9 mouse cellular contexts compared by ENCODE assay signal in genomic region chr4:148306406-148307083, GRCm38 (mm10). TPM values are rescaled to one million over a fixed set of nuclear protein-coding genes. Genes with fewer than 3 reads are reported as not detected.
DNase-seq lines count a peak whose midpoint lies in the region; ATAC-seq lines count a peak whose summit lies in the region.
"Had no signal": no experiment of that assay in that cellular context is flagged by ENCODE, and none has a peak within 500 bp of the region (broad histone marks: within the 10 kb centered on the region; RNA-seq: fewer than 3 reads in every experiment).

No protein-coding gene starts in this region.

- no peak overlapping the region; the same call in 1 of the 2 replicates for H3K4me2 ChIP-seq in limb, embryonic 13.5 days (replicated peaks)
- no peak overlapping the region for H3K4me2 ChIP-seq in midbrain, embryonic 13.5 days (replicated peaks)

- no peaks in the 10 kb centered on the region for H3K36me3 ChIP-seq in limb, embryonic 13.5 days
- H3K36me3 ChIP-seq in midbrain, embryonic 13.5 days, result no peaks in the 10 kb centered on the region

- H3K9me3 ChIP-seq in limb, embryonic 13.5 days, result no peaks in the 10 kb centered on the region
- no peaks in the 10 kb centered on the region for H3K9me3 ChIP-seq in midbrain, embryonic 13.5 days

- 0 out of 2 replicates have a peak, but pooled peaks have one; percentile 35 for ATAC-seq in limb, embryonic 13.5 days (ENCODE audit: low FRiP score, low read depth)
- peak; percentile 32; the same call in 1 of the 2 replicates for ATAC-seq in midbrain, embryonic 13.5 days
- ATAC-seq: Patski had no signal

- 11% methylated on average over 16 of the region's 16 CpGs for WGBS in limb, embryonic 13.5 days
- WGBS in midbrain, embryonic 13.5 days, result 20% methylated on average over 16 of the region's 16 CpGs

- 0 out of 2 replicates have a peak, but pooled peaks cover 10% of the 10 kb centered on the region for H3K4me1 ChIP-seq in limb, embryonic 13.5 days
- peaks cover 20% of the 10 kb centered on the region for H3K4me1 ChIP-seq in midbrain, embryonic 13.5 days (replicated peaks)

- H3K9ac ChIP-seq in limb, embryonic 13.5 days, result no peak overlapping the region
- H3K9ac ChIP-seq in midbrain, embryonic 13.5 days (replicated peaks), result peak overlapping the region; percentile 42; the same call in 1 of the 2 replicates

- H3K27ac ChIP-seq in limb, embryonic 13.5 days, result no peak overlapping the region
- H3K27ac ChIP-seq in midbrain, embryonic 13.5 days, result no peak overlapping the region

- no peak overlapping the region for H3K4me3 ChIP-seq in limb, embryonic 13.5 days
- H3K4me3 ChIP-seq in midbrain, embryonic 13.5 days (replicated peaks), result no peak overlapping the region

- DNase-seq in right cerebral cortex, postnatal 10 days (ENCODE audit: low spot score in 2 of 2), result peak; percentile 79 to 82
- no peak for DNase-seq in right cerebral cortex, postnatal 36 days (ENCODE audit: low spot score in 2 of 2)
- DNase-seq in embryo, embryonic 10 days (ENCODE audit: low spot score), result peak; percentile 49
- DNase-seq in heart, postnatal 4 days, result peak; percentile 14
- no peak for DNase-seq in urinary bladder, adult 2 months (ENCODE audit: low spot score)
- DNase-seq in thymus, postnatal 0 days (ENCODE audit: low spot score), result no peak

- H3K27me3 ChIP-seq in limb, embryonic 13.5 days, result 0 out of 2 replicates have a peak, but pooled peaks cover 6% of the 10 kb centered on the region
- H3K27me3 ChIP-seq in midbrain, embryonic 13.5 days, result peaks cover 8% of the 10 kb centered on the region

RNA-seq across cellular contexts. Expression of gene Disp3, which starts 18.8 kb away (rescaled TPM):
- total RNA-seq in heart, postnatal 4 days (2021), result under 1 TPM; 0.14 to 0.19 TPM
- polyA plus RNA-seq in limb, embryonic 13.5 days (2015; fragmentation: Nextera tagmentation; extraction: Ambion mirVana), result 0.13 and 0.32 TPM in 2 replicates
- 11.1 and 12.0 TPM in 2 replicates for polyA plus RNA-seq in midbrain, embryonic 13.5 days (2015; fragmentation: Nextera tagmentation; extraction: Ambion mirVana)
- 0.01 and 0.06 TPM in 2 replicates for polyA plus RNA-seq in urinary bladder, adult 2 months (2012; rRNA removed)
- polyA plus RNA-seq in thymus, postnatal 0 days (2015; fragmentation: Nextera tagmentation; extraction: Ambion mirVana), result not detected in 2 replicates

Comparison
In these comparisons a context has a peak if more than half of its experiments do, and no peak if none do; other contexts are left out.
1. DNase-seq: peak in right cerebral cortex, postnatal 10 days (2 of 2), embryo, embryonic 10 days (single experiment) and heart, postnatal 4 days (single experiment); none in right cerebral cortex, postnatal 36 days (0 of 2), urinary bladder, adult 2 months (single experiment) and thymus, postnatal 0 days (single experiment).